Mouse (Mus musculus) stomach, adult 2 months (tissue): Measurements from ENCODE around the gene Olfr1183. TPM values are rescaled to one million over a fixed set of nuclear protein-coding genes. Genes with fewer than 3 reads are reported as not detected.

Source experiments
- polyA plus RNA-seq: library from polyadenylated mRNA; depleted of rRNA; stranded (reverse); fragments of >200 nt; gene quantifications from 2 replicates; pipeline ENCODE4 v1.2.3, GENCODE M21; 2012; rRNA removed

Gene Olfr1183
- not detected in 2 replicates for polyA plus RNA-seq

DNA sequence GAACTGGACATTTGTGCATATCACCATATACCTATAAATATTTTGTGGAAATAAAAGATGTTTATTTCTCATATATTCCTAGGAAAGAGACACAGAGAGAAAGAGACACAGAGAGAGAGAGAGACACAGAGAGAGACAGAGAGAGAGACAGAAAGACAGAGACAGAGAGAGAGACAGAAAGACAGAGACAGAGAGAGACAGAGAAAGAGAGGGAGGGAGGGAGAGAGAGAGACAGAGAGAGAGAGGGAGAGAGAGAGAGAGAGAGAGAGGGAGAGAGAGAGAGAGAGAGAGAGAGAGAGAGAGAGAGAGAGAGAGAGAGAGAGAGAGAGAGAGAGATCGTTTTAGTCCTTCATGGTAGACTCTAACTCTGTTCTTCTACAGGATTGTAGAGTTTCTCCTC lies at the start of gene Olfr1183:
Gene Olfr1183 (plus strand): TSS at position 301 of the 400 bp plus-strand sequence.

DNA sequence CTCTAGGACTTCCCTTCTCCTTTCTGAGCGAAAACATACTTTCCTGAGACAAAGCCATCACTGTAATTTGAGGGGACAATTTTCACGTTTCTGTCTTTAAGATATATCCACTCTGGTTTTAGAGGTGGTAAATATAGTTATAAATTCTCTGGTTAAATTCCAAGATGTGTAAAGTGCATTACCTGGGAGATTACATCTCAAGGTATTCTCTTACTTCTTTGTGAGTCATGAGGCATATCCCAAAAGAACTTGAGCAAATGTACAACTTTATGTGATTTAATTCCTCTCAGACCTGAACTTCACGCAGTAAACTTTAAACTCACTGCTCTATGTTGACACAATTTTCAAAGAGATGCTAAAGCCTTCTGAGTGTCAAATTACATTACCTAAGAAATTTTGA lies 48.3 kb upstream of the Olfr1183 start, which contains the start of gene Olfr1179:
Gene Olfr1179 (minus strand): TSS at position 101 of the 400 bp plus-strand sequence.

DNA sequence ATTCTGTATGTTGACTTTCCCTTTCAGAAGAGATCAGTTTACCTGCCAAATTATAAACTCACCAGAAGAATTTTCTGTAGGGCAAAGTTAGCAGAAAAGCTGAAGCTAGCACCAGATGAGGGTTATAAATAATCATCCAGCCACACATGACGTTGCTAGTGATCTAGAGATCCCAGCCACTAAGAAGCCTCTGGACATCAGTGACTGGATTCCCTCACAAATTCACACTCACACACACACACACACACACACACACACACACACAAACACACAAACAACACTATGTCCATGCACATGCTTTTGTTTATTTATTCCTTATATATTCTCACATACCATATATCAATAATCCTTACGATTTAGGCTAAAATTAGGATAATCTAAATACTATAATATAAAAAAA lies 35.6 kb upstream of the Olfr1183 start, which contains the start of gene Olfr1180:
Gene Olfr1180 (minus strand): TSS at position 101 of the 400 bp plus-strand sequence.

DNA sequence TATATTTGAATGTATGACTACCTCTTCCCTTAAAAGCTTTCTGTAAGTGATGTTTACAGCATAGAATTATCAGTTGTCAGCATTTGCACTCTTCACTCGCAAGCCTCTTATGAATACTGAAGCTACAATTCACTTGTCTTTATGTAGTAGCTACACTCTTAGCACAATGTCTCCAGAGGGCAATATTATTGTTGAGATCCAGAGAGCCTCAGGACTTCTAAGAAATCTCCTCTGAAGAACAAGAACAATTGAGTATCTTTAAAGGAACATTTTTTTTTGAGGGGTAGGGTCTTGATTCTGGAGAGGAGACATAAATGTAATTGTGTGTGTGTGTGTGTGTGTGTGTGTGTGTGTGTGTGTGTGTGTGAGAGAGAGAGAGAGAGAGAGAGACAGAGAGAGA lies 28.6 kb upstream of the Olfr1183 start, which contains the start of gene Olfr1181:
Gene Olfr1181 (minus strand): TSS at position 101 of the 400 bp plus-strand sequence.

DNA sequence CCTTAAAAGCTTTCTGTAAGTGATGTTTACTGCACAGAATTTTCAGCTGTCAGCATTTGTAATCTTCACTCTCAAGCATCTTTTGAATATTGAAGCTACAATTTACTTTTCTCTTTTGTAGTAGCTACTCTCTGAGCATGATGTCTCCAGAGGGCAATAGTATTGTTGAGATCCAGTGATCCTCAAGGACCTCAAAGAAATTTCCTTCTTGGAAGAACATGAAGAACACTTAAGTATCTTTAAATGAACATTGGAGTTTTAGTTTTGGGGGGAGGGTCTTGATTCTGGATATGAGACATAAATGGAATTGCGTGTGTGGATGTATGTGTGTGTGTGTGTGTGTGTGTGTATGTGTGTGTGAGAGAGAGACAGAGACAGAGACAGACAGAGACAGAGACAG lies 5.6 kb upstream of the Olfr1183 start, which contains the start of gene Gm13757:
Gene Gm13757 (minus strand): TSS at position 101 of the 400 bp plus-strand sequence.

DNA sequence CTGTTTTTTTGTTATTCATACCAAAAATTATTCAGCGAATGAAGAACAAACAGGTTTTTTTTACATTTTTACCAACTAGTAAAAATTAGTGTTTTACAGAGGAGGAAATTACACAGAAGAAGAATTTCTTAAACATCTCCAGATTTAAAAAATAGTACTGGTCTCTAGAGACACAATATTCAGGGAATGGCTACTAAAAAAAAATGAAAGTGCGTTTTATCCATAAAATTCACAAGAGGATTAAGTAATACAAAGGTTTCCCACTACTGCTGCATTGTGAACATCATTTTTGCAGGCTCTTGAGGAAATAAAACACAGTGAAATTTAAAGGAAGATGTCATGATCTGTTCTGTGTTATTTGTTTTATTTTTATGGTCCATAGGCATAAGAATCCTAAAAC lies 28.6 kb downstream of the Olfr1183 start, which contains the start of gene Olfr1184:
Gene Olfr1184 (plus strand): TSS at position 301 of the 400 bp plus-strand sequence.

DNA sequence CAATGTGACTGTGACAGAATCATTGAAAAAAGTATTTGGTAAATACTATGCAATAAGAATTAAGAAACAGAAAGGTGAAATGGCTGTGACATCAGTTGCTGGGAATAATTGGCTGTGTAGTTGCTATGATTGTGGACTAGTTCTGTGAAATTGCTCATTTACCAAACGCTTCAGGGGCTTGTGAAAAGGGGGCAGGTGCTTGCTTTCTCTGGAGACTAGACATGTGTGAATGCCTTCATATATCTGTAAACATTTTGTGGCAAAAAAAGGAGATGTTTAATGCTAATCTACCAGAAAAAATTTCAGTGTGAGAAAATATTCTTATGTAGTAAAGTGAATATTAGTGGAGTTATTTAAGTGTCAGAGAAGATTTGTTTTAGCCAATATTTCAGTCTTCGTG lies 38.4 kb downstream of the Olfr1183 start, which contains the start of gene Olfr1185-ps1:
Gene Olfr1185-ps1 (plus strand): TSS at position 301 of the 400 bp plus-strand sequence.

DNA sequence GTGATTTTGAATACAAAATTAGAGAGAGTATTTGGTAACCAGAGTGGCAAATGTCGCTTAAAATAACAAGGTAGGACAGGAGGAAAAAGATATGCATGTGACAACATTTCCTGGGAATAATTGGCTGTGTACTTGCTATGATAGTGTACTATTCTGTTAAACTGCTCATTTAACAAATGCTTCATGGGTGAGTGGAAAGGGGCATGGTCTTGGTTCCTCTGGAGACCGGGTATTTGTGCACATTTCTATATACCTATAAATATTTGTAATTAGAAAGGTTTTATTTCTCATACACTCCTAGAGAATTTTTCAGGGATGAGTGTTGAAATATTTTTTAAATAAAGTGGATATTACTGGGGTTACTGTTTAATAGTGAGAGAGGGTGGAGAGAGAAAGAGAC lies 63.6 kb downstream of the Olfr1183 start, which contains the start of gene Olfr1186:
Gene Olfr1186 (plus strand): TSS at position 301 of the 400 bp plus-strand sequence.

Other genes with a start within 250 kb of the Olfr1183 start
- gene Olfr1170, start 226.5 kb upstream of the Olfr1183 start, polyA plus RNA-seq = not detected in 2 replicates
- not detected in 2 replicates for gene Olfr1173, start 175.0 kb upstream of the Olfr1183 start, polyA plus RNA-seq
- not detected in 2 replicates for gene Olfr1174-ps, start 139.7 kb upstream of the Olfr1183 start, polyA plus RNA-seq
- not detected in 2 replicates for gene Olfr1175-ps, start 127.7 kb upstream of the Olfr1183 start, polyA plus RNA-seq
- not detected in 2 replicates for gene Olfr1176, start 118.1 kb upstream of the Olfr1183 start, polyA plus RNA-seq
- gene Olfr1177-ps, start 108.4 kb upstream of the Olfr1183 start, polyA plus RNA-seq = not detected in 2 replicates
- gene Olfr1178, start 67.8 kb upstream of the Olfr1183 start, polyA plus RNA-seq = not detected in 2 replicates
- not detected in 2 replicates for gene Olfr1179, start 48.4 kb upstream of the Olfr1183 start, polyA plus RNA-seq
- not detected in 2 replicates for gene Olfr1180, start 35.7 kb upstream of the Olfr1183 start, polyA plus RNA-seq
- not detected in 2 replicates for gene Olfr1181, start 28.7 kb upstream of the Olfr1183 start, polyA plus RNA-seq
- not detected in 2 replicates for gene Gm13757, start 5.7 kb upstream of the Olfr1183 start, polyA plus RNA-seq
- gene Olfr1184, start 28.7 kb downstream of the Olfr1183 start, polyA plus RNA-seq = not detected in 2 replicates
- not detected in 2 replicates for gene Olfr1185-ps1, start 38.5 kb downstream of the Olfr1183 start, polyA plus RNA-seq
- gene Olfr1186, start 63.7 kb downstream of the Olfr1183 start, polyA plus RNA-seq = not detected in 2 replicates
- gene Olfr1188, start 102.1 kb downstream of the Olfr1183 start, polyA plus RNA-seq = not detected in 2 replicates
- gene Olfr1189, start 131.6 kb downstream of the Olfr1183 start, polyA plus RNA-seq = not detected in 2 replicates
- gene Olfr1191-ps1, start 185.7 kb downstream of the Olfr1183 start, polyA plus RNA-seq = not detected in 2 replicates
- gene Olfr1192-ps1, start 193.6 kb downstream of the Olfr1183 start, polyA plus RNA-seq = not detected in 2 replicates
- not detected in 2 replicates for gene Olfr1193, start 220.8 kb downstream of the Olfr1183 start, polyA plus RNA-seq
- gene Olfr1195, start 234.3 kb downstream of the Olfr1183 start, polyA plus RNA-seq = not detected in 2 replicates
- gene Olfr1196, start 249.7 kb downstream of the Olfr1183 start, polyA plus RNA-seq = not detected in 2 replicates